Mouse (Mus musculus): ENCODE data around the gene Large1.
"Not testable (repeated sequence)": the region's sequence is repeated elsewhere in the genome, so short reads cannot be mapped to it uniquely, and the experiment has no call there.

Gene Large1

DNA sequence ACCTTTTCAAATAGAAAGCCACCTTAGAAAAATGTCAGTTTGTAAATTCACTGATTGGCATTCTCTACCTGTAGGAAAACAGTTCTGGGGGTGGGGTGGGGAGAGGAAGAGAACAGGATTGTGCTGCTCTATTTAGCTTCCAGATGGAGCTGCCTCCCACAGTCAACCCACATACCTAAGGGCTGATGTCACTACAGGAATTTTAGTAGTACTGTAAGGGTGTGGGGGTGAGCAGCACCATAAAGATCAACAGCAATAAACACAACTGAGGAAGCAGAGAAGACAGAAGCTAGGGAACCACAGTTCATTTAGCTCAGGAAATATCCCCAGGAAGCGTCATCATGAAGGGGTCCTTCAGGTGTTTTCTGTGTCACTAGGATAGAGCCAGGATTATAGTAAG lies 174.9 kb downstream of the Large1 start:
- DNase-seq (ENCODE audit: low read depth, low spot score) = no peak

DNA sequence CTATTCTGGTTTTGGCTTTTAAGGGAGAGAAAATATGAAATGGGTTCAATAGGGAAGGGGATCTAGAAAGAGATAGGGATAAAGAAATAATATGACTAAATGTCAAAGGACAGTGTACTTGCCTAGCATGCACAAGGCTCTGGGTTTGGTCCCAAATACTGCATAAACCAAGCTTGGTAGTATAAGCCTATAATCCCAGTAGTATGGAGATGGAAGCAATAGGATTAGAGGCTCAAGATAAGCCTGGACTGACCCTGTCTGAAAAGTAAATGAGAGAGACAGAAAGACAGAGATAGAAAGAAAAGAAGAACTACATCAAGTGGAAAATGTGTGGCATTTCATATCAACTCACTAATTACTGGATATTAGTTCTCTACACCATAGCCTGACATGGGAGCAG lies 180.7 kb downstream of the Large1 start:
- DNase-seq (ENCODE audit: low read depth, low spot score) = peak; percentile 64

DNA sequence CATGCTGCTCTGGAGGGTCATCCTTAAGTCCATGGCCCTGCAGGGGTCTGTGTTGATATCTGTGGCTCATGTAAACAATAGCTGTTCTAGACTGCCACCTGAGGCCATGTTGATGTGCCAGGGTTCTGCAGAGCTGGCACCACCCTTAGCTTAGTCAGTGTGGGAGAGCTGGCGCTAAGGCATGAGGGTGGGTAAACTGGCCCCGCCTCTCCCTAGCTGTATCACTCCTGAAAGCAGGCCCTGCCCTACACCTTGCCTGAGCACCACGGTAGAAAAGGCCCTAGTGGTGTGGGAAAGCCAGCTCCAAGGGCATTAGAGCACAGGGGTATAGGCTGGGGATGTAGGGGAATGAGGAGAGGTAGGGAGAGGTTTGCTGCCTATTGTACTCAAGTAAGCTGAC lies 191.3 kb downstream of the Large1 start:
- no peak for DNase-seq (ENCODE audit: low read depth, low spot score)

DNA sequence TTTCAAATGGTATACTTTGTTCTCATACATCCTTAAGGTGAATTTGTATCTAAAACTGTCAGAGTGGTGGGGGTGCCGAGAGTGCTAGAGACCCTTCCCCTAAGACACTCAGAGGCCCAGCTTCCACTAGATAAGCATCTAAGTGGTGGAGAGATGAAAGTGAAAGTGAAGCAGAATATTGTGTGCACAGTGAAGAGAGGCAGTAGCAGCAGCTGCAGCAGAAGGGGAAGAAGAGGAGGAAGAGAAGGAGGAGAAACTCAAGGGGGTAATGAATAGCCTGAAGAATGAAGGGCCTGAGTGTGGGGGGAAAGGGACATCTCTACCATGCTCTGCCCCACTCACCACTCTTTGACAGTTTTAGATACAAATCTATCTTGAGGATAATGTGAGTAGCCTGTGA lies 191.8 kb downstream of the Large1 start:
- DNase-seq (ENCODE audit: low read depth, low spot score) = no peak

DNA sequence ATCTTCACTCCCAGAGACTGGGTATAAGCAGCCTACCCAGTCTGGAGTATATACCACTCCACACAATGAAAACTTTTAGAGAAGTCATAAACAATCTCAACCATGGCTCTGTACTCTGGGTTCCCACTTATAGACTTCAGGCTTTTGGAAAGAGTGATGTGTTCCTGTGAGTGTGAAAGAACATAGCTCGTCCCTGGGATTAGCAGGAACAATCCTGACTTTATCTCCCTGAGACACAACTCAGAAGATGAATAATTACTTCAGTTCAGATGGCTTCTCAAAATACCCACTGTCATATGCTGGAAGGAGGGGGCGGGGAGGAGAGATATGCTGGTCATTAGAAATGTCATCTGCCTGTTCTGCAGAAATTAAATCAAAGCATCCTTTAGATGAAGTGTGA lies 192.4 kb downstream of the Large1 start:
- no peak for DNase-seq (ENCODE audit: low read depth, low spot score)

DNA sequence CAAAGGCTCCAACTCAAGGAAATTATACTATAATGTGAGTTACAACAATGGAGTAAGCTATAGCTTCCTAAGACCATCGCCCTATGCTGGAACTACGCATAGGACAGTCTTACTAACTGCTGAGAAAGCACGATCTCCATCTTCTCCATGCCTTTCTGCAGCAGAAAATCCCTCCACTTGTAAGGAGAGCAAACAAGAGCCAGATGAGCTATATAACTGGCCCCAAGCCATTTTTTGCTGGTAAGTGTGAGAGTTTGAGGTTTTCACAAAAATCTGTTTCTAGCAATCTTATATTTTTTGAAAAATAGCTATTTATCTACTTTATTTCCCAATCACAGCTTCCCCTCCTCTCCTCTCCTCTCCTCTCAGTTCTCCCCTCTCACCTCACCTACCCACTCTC lies 206.1 kb downstream of the Large1 start:
- no peak for DNase-seq (ENCODE audit: low read depth, low spot score)

DNA sequence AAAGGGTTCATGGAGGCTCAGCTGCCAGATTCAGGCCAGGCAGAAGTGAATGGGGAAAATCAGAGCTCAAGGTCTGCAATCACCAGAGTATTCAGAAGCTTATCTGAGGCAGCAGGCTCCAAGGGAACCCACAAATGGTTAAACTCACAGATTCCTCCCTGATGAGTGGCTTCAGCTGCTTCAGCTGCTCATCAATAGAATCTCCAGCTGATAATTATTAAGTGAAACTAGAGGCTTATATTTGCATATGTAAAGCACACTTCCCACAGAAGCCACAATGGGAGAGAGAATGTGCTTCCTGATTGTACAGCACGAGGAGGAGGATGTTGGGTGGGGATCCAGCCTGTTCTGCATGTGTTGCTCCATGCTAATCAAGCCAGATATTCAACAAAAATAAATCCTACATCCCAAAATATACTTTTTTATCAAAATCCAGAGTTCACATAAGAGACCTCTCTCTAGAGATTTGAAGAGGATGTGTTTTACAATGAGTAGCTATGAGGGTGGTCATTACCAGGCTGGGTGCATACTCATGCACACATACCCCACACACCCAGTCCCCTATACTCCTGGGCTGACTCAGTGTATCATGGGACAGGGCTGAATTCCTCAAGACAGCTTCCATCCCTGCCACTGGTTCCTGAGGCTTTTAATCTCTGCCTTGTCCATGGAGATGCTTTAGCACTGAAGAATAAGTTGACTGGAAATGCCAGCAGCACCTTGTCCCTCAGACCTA lies 210.5 kb downstream of the Large1 start:
- no peak for DNase-seq (ENCODE audit: low read depth, low spot score)

DNA sequence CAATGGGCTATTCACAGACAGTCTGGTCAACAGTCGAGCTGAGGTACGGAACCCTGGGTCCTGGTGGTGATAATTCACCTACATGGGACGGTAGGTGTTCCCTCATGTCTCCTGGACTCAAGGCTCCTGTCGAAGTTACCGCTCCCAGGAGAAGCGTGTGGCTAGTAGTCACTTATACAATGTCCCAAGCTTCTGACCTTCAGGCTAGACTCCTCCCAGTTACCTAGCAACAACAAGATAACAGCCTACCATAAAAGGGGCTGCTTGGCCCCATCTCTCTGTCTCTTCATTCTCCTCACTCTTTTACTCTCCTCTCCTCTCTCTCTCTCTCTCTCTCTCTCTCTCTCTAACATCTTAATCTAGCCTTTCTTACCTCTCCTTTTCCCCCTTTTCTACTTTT lies 217.9 kb downstream of the Large1 start:
- no peak for DNase-seq (ENCODE audit: low read depth, low spot score)

DNA sequence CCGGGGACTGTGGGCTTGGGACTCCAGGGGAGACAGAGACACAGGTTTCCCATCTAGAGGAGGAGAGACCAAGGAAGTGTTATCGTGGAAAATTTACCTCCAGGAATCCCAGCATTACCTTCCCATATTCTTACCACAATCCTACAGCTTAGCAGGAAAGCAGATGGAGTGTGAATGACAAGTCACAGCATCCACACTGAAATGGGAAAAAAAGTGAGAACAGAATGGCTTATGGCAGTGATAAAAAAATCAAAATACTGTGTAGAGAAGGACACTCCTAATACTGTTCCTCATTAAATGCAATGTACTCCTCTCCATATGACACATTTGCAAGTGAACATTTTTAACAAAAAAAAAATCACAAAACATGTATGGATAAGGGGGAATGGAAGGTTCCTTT lies 221.3 kb downstream of the Large1 start:
- no peak for DNase-seq (ENCODE audit: low read depth, low spot score)

DNA sequence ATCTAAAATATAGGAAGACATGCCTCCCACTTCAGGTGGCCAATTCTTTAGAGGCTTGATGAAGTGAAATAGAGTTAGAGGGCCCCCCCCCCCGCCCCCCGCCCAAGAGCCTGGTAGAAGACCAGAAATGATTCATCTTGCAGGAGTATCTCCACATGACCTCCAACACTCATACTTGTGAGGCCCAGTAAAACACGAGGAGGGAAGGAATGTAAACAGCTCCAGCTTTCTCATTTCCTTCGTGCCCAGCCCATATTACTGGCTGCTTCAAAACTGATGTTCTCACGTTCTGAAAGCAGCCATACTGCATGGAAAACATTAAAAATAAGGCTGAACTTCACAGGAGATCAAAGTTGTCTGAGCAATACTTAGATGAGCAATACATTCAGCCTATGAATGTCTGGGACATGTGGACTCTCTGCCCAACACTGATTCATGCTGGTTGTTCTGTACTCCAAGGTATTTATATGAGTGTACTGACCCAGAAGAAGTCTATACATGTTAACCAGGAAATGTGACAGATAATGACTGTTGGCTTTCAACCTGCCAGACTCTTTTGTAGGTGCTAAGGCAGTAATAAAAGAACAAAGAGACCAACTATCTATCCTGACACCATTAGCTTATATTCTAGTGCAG lies 229.4 kb downstream of the Large1 start:
- no peak for DNase-seq (ENCODE audit: low read depth, low spot score)

DNA sequence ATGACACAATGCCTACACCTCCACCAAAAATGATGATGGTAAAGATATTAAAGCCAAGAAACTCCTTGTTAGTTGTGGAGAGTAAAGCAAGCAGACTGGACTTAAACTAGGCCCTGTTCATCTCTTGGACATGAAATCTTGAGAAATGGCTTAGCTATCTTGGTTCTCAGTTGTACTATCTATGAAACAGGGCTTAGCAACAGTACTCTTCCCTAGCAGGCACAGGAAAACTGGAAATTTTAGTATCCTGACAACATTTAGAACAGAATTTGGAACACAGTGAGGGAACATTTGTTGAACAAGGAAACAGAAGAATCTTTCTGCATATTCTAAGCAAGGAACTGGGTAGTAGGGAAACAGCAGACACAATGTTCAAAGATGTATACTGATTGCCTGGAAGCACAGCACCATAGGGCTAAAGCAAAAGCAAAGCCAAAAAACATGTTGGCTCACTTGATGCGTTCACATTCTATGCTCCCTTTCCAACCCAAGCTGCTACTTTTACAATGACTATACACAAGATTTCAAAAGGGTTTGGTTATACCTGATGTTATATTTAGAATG lies 240.9 kb downstream of the Large1 start:
- DNase-seq (ENCODE audit: low read depth, low spot score) = no peak

DNA sequence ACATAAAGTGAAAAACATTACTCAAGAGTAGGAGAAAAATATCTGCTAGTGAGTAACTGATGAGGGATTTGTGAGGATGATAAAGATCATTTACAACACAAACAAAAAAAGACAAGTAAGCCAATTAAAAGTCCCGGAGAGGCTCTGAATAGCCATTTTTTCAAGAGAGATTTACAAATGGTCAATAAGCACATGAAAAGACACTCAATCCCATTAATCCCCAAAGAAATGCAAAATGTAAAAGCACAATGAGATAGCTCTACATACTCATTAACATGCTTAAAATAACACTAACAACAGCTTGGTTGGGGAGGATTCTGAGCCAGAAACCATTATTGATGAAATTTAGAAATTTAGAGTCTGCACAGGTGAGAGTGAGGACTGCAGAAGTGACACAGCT lies 249.3 kb downstream of the Large1 start:
- no peak for DNase-seq (ENCODE audit: low read depth, low spot score)

DNA sequence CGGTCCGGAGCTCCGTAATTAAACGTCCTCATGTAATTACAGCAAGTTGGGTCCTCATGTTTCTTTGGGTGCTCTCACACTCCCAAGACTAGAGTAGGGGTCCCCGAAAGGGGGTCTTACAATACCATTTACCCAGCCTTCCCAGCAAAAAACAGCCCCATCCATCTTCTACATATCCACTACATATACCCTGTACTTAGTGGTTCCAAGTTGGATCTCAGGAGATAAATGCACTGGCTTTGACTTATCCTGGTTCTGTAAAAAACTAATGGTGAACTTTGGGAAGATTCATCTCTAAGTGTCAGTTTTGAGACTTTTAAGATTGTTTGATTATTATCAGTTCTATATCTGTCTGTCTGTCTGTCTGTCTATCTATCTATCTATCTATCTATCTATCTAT lies 252.3 kb downstream of the Large1 start:
- DNase-seq (ENCODE audit: low read depth, low spot score) = no peak

DNA sequence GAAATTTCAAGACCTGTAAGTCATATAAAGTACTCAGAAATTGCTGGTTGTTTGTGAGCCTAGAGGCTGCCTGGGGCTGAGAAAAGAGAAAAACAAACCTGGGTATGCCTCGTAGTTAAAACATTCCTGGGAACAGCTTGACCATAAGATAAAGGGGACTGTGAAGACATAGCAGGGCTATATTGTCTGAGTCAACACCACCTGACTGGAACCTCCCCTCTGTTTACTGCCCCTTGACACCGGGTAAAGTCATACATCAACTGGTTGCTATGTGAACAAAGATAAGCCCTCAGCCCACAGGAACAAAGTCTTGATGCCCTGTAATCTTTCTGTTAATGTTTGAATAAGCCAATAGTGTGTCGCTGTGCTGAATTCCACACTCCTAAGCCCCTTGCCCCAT lies 252.7 kb downstream of the Large1 start:
- not testable (repeated sequence) for DNase-seq (ENCODE audit: low read depth, low spot score)

DNA sequence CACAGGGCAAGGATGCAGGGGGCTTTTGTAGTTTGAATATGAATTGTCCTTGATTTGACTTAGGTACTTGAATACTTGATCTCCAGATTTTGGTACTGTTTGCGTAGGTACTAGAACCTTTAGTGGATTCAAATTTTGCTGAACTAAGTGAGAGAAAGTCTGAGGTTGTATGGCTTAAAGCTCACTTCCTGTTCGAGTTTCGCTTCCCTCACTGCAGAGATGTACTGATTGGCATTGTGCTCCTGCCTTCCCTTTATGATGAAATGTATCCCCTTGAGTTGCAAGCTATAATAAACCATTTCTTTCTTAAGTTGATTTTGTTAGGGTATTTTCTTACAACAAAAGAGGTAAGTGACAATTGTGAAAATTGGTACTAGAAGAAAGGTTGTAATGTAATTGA lies 253.8 kb downstream of the Large1 start:
- no peak for DNase-seq (ENCODE audit: low read depth, low spot score)

DNA sequence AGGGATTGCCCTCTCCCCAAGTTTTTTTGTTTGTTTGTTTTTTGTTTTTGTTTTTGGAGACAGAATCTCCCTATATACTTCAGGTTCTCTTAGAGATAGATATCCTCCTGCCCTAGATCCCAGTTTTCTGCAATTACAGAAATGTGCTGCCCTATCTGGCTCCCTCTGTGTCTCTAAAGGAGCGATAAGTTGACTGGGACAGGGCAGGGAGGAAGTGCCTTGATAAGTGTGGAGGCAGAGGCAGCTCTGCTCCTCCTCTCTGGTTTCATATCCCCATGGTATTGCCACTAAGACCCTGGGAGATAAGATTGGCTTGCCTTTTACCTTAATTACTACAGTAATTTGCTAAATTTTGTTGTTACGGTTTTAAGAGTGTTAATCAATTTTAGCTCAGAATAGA lies 256.4 kb downstream of the Large1 start:
- DNase-seq (ENCODE audit: low read depth, low spot score) = no peak

DNA sequence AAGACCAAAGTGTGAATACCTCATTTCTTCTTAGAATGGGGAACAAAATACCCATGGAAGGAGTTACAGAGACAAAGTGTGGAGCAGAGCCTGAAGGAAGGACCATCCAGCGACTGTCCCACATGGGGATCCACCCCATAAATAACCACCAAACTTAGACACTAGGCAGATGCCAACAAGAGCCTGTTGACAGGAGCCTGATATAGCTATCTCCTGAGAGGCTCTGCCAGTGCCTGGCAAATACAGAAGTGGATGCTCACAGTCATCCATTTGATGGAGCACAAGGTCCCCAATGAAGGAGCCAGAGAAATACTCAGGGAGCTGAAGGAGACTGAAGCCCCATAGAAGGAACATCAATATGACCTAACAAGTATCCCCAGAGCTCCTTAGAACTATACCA lies 275.6 kb downstream of the Large1 start:
- DNase-seq (ENCODE audit: low read depth, low spot score) = not testable (repeated sequence)

DNA sequence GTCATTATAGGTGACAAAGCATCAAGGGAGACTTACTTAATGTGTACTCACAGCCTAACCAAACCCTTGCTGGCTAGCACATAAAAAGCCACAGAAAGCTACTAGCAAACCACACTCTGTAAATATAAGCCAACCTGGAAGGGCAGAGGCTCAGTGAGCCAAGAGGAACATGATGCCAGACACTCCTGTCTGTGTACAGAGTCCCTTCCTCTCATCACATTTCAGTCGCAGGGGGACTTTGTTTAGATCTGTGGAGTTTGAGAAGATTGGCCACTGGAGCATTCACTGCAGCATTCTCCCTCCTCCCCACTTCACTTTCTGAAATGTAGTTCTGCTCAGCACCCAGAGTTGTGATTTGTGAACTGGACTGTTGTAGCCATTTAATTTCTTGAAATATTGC lies 291.9 kb downstream of the Large1 start:
- no peak for DNase-seq (ENCODE audit: low read depth, low spot score)

DNA sequence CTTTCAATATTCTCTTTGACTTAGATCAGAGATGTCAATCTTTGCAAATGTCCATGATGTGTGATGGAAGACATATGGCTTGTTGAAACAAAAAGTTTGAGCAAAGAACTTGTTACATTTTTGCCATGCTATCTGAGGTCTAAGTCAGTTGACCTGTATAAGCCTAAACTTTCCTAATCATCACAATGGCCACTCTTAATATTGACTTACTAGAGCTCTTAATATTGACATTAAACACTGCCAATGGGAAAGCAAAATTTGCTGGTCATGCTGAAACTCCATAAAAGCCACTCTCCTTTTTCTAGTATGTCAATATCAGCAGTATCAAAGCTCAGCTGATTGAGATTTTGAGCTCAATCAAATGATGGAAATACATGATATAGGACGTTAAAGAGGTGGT lies 298.6 kb downstream of the Large1 start:
- DNase-seq (ENCODE audit: low read depth, low spot score) = no peak

DNA sequence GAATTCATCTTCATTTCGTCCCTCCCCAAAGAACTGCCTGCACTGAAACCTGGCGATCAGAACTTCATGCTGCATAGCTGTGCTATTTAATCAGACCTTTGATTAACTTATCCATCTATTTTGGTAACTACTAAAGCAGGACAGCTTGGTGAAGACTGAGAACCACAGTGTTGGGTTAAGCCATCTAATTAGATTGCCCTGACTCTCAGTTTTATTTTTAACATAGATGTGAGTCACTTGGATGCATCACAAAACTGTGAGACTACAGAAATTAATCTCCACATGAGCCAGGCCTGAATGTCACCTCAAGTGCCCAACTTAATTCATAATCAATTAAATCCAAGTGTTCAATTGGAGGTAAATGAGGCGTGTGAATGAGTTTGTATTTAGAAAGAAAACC lies 299.5 kb downstream of the Large1 start:
- DNase-seq (ENCODE audit: low read depth, low spot score) = peak; percentile 2

DNA sequence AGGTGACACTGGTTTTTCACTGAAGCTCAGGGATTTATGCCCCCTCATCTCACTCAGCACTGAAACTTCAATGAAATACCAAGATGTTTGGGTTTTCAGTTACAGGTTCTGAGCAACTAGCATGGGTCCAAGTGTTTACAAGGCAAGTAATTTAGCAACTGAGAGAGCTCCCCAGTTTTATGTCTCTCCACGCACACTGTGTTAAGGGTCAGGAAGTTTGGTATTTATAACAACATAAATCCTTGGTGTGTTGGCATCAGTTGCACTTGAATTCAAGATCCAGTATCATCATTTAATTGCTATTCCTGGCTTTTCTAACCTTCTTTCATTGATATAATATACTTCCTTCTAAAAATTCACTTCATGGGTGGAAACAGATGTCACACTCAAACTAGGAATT lies 300.9 kb downstream of the Large1 start:
- no peak for DNase-seq (ENCODE audit: low read depth, low spot score)

DNA sequence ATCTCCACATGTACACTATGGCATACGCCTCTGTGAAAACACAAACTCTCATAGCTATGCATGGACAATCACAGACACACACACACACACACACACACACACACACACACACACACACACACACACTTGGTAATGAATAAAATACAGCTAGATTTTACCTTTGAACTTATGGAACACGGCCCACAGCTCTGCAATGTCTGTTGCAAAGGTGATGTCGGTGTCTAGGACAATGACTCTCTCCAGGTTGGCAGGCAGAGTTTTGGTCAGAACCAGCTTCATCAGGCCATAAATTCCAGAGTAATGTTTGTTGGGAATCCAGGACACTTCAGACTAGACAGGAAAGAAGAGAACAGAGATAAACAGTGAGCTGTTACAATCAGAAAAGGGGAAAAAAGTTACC lies 305.2 kb downstream of the Large1 start:
- DNase-seq (ENCODE audit: low read depth, low spot score) = no peak

DNA sequence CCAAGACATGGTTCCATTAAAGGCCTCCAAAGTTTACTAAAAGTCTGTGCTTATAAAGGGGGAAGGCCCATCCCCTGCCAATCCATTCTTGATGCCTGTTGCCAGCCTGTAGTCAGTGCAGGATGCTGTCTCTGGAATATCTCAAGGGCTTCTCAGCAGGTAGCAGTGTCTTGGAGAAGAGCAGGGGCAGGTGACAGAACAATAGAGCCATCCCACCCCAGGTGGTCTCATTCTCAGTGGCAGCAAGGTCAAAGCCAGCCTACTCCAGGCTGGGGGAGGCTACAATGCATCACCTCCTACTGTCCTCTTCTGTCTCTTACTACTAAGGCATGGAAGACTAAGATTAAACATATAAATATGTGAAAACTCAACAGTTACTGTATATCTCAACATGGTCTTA lies 323.6 kb downstream of the Large1 start:
- DNase-seq (ENCODE audit: low read depth, low spot score) = no peak
